Mouse (Mus musculus): Measurements from ENCODE around the gene Lrch1. TPM values are rescaled to one million over a fixed set of nuclear protein-coding genes. Genes with fewer than 3 reads are reported as not detected.

Gene Lrch1
- total RNA-seq (2021): 10 to 100 TPM; 21.9 to 24.1 TPM
- long read RNA-seq, experiment 1, partial matches to known transcripts: 0 of 14 reads
- long read RNA-seq, experiment 1, other reads (novel, unspliced or antisense): 11 of 14 reads
- long read RNA-seq, experiment 2, full-length matches to known transcripts: 3 of 24 reads
- long read RNA-seq, experiment 2, partial matches to known transcripts: 2 of 24 reads
- long read RNA-seq, experiment 2, other reads (novel, unspliced or antisense): 19 of 24 reads

DNA sequence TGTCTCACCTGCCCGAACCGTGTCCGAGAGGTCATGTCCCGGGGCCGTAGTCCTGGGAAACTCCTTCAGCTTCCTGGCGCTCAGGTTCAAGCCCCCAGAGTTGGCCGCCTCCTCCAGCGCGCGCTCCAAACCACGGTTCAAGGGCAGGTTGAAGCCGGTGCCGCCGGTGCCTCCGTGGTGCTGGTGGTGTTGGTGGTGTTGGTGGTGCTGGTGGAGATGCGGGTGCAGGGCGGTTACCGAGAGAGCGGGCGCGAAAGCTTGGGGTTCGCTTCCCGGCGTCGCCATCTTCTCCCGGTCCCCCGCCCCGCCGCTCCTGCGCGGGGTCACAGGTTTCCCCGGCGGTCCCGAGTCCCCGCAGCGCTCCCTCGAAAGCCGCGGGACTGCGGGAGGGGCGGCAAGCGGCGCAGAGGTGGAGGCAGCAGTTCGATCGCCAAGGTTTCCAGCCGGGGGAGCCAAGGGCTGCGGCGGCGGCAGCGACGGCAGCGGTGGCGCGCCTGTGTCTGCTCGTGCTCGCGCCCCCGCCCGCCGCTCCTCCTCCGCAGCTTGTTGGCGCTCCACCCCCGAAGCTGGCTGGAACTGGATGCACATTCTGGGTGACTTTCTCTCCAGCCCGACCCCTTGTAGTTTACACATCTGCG lies at the start of gene Lrch1:
Lrch1 (minus strand) TSS at position 501 of the 638 bp plus-strand sequence.
- peak; percentile 75 to 80 for DNase-seq (ENCODE audit: low spot score in 2 of 2)

DNA sequence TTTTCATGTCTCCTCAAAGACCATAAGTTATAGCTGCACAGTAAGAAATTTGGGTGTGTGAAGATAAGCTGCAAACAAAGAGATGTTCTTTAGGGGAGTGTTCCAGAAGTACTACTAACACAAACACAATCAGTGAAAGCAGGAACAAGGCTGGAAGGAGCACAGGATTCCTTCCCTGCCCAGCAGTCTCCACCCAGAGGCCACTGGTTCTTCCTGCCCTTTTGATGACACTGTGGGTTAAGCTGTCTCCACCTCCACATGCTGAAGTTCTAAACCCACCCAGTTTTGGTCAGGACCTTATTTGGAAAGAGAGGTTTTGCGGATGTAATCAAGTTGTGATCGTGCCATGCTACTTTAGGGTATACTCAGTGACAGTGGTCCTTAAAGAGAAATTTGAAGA lies 49.4 kb upstream of the Lrch1 start:
- DNase-seq (ENCODE audit: low spot score in 2 of 2): no peak

DNA sequence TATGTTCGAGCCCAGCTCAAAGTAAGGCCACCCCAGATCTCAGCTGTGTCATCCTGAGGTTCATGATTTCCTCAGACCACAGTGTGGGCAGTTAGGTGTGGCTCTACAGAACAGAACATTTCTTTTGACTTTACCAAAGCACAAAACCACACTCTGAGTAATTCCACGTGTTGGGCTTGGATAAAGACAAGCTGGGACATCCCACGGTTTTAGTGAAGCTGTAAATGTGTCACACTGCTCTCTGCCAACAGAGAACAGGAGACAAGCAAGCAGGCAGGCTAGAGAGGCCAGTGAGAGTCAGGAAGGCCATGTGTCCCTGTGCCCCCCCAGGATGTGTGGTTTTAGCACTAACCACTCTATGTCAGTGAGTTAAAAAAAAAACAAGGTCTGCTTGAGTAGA lies 48.9 kb upstream of the Lrch1 start:
- DNase-seq (ENCODE audit: low spot score in 2 of 2): no peak

DNA sequence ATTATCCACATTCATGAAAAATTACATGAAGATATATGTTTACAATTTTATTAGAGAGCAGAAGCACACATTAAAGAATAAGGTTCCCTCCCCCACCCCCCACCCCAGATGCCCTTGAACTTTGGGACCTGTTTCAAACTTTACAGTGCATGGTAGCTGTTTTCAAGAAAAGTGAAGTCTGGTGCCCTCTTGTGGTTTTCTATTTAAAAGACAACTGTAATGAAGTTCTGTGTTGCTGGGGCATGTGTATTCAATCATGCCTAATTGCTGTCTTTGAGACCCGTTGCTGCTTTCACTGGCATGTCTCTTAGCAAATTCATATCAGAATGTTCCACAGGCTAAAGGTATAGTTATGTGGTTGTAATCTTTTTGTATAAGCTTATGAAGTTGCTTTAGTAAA lies 42.8 kb upstream of the Lrch1 start:
- DNase-seq (ENCODE audit: low spot score in 2 of 2): peak in 1 of 2 experiments; percentile 72

DNA sequence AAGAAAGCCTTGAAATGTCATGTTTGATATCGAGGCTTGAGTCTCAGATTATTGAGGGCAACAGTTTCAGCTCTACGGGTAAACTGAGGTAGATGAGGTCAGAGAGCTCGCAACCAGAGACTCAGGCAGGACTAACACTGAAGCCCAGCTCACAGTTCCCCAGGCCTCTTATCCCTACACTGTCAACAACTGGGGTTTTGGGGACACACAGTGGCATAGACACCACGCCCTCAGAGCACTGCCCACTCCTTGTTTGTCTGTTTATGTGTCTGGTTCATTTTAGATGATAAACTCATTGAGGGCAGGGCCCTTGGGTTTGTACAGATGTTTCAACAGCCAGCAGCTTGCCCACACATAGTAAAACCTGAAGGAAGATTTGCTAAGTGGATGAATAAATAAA lies 42.2 kb upstream of the Lrch1 start:
- no peak for DNase-seq (ENCODE audit: low spot score in 2 of 2)

DNA sequence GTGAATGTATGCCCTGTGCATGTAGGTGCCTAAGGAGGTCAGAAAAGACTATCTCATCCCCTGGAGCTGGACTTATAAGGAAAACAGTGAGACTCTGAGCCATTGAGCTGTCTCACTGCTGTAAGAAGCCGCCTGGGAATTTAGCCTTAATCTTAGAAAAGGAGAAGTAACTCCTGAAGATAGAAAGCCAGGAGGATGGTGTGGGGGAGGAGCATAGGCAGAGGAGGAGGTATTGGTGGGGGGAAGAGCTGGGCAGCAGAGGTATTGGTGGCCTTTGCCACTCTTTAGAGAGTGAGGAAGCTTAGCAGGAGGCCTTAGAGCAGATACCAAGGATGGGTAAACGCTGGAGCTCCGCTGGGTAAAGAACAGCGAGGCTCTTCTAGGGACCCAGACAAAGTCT lies 41.6 kb upstream of the Lrch1 start:
- no peak for DNase-seq (ENCODE audit: low spot score in 2 of 2)

DNA sequence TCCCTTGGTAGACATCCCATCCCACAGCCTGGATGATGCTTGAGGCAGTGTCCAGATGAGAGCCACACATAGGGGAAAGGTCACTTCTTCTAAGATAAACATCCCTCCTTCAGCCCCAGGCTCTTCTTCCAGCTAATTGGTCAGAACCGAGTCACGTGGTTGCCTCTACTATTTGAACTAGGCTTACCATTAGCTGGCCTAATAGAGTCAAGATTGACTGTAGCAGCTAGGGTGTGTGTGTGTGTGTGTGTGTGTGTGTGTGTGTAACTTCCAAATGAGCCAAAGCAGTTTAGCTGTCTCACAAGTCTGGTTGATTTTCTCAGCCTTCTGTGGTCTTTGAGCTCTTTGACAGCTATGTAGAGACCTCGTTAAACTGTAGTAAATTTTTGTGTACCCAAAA lies 38.9 kb upstream of the Lrch1 start:
- no peak for DNase-seq (ENCODE audit: low spot score in 2 of 2)

DNA sequence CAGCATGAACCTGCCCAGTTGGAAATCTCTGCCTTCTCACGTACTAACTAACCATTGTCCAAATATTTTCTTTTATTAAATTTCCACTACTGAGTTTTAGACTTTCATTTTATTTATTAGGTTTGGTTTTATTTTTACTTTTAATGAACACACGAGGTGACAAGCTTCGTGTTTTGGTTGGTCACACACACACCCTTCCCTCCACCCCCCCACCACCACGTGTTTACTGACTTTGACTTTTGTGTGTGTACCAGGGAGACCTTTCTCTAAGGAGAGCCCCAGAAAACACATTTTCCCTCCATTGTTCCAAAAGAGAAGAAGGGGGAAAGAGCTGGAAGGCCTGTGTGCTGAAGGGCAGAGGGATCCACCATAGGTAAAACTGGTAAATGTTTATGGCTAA lies 38.0 kb upstream of the Lrch1 start:
- DNase-seq (ENCODE audit: low spot score in 2 of 2): no peak

DNA sequence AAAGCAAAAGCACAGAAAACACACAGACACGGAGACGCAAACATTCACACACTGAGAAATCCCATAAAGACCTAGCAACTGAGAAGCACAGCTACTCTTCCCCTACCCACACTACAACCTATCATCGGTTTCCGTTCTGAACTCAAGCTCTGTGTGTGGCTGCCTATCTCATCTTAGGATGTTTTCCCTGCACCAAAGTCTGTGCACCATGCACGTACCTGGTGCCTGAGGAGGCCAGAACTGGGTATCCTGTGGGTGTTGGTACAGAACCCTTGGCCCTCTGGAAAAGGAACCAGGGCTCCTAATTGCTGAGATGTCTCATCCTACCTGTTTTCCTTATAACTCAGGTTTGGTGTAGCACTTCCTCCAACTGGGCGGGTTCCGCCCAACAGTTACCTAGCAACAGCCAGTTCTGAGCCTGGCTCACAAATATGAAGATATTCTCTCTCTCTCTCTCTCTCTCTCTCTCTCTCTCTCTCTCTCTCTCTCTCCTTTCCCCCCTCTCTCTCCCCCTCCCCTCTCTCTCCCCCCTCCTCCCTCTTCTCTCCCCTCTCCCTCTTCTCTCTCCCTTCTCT lies 37.2 kb upstream of the Lrch1 start:
- DNase-seq (ENCODE audit: low spot score in 2 of 2): no peak

DNA sequence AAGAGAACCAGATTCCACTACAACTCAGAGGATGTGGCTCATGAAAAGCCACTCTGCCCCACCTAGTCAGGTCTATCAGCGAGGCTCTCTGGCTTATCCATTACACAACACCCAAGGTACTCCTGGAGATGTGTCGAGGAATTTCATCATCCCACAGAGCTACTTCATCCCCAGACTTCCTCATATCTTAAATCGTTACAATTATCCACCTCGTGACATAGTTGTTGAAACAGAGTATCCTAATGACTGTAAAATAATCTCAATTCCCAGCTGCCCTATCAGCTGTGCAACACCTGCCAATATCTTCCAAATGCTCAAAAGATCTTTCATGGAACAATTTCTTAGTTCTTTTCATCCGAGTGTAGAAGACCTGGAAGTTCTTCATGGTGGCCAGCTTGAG lies 35.4 kb upstream of the Lrch1 start:
- no peak for DNase-seq (ENCODE audit: low spot score in 2 of 2)

DNA sequence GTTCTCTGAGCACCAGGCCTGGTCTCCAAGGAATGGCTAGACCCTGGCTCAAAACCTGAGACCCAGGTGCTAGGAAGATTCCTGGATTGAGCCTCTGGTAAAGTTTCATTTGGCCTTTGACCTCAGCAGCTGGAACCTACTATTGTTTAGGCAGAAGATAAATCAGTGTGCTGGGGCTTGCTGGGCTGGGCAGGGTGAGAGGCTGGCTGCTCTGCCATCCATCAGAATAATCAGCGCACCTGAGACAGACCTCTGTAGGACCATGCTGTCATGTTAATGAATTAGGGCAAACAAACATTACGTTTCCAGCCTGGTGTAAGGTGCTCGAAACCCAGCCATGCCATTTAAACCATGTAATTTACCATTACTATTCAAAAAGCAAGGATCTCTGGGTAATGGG lies 33.3 kb upstream of the Lrch1 start:
- no peak for DNase-seq (ENCODE audit: low spot score in 2 of 2)

DNA sequence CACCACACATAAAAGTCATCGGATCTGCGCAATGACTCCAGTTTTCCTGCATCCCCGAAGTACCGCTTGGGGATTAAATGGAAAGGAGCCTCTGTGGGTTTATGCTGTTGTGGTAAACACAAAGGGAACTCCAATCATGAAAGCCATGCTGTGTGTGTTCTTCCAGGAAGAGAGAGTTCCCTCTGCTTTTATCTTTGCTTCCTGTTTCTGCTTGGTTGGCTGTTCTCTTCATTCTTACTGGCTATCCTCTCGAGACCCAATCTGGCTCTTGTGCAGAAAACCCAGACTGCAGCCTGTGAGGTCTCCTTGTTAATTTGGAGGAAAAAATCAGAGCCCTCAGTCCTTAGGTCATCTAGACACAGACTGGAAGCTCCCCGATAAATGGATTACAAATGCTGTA lies 29.3 kb upstream of the Lrch1 start:
- no peak for DNase-seq (ENCODE audit: low spot score in 2 of 2)

DNA sequence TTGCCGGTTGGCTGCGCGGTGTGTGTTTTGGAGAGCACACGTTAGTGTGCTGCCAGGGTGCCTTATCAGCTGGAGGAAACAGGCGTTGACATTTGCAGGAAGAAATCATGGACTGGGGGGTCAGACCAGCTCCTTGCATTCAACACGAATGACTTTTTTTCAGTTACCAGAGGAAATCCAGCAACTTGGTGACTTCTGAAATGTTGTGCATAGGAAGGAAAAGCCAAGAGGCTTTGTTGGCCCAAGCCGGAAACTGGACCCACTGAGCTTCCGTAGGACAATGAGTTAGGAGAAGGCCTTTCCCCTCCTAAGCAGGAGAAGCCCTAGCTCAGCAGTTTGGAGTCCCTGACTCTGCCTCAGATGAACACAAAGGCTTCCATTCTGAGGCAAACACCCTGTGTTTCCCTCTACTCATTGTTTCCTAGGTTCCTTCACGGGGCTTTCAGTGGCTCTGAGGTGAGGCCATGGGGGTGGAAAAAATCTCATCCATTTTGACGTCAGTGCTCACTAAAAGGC lies 26.5 kb upstream of the Lrch1 start:
- no peak for DNase-seq (ENCODE audit: low spot score in 2 of 2)

DNA sequence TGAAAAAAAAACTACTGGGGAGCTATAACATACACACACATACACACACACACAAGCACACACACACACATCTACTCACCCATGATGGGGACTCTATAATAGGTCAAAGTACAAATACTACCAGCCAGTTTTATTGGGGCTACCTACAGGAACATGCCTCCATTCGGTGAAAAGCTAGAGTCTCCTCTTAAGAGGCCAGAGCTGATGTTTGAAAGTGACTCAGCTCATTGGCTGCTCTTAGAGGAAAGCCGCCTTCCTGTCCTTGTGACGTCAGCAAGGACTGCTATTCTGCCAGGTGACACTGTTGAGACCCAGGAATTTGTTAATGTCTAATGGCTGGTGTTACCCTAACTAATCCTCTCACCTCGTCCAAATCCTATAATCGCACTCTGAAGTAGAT lies 25.0 kb upstream of the Lrch1 start:
- no peak for DNase-seq (ENCODE audit: low spot score in 2 of 2)

DNA sequence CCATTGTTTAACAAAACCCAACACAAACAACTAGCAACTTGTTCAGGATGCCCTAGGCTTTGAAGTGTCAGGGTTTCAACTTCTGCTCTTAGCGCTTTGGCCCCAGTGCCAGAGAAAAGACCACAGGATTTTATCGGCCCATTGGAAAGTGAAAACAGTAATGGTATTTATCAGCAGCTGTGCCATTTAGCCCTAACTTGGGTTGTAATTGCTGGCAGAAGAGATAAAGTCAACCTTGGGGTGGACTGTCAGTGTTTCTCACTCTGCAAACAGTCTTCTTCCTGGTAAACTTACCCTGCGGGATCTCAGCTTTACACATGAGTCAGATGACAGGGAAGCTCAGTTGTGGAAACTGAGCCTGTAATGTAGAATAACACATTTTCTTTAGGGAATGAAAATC lies 24.5 kb upstream of the Lrch1 start:
- no peak for DNase-seq (ENCODE audit: low spot score in 2 of 2)

DNA sequence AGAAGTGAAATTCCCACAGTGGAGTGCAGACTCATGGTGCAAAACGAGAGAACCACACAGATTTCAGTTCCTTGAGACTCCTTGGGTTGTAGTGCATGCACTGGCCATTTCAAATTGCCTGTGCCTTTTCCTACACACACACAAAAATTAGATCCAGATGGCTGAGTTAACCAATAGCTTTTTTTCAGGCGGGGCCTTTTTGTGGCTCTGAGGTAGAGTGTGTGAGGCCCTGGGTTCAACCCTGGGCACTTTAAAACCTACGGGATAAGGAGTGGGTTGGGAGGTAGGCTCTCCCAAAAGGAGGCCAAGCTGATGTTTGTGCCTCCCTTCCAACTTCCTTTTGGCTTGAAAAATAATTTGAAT lies 15.7 kb upstream of the Lrch1 start:
- DNase-seq (ENCODE audit: low spot score in 2 of 2): no peak

DNA sequence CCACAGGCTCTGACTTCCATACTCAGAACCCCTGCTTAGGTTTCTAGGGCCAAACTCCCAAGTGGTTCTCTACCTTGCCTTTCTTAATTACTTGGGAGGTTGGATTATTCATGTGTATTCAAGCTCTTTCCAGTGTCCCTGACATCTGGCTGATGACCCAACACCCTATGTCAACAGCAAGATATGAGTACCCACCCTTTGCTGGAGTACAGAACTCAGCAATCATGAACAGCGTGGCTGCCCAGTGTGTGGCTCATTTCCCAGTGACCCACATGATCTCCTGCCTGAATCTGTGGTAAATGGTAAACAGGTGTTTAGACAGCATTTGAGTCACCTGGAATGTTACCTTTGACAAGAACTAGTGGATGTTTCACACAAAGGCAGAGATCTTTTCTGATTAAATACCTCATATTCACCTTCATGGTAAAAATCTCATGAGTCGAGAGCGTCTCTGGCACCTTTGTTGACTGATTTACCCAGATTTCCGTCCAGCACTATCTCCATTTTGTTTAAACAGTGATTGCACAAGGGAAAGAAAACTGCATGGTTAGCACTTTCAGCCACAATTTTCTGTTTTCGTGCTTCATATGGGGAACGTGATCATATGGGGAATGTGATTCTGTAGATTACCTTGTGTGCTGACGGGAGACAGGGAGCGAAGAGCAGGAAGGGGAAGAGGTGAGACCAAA lies 15.2 kb upstream of the Lrch1 start:
- DNase-seq (ENCODE audit: low spot score in 2 of 2): no peak

DNA sequence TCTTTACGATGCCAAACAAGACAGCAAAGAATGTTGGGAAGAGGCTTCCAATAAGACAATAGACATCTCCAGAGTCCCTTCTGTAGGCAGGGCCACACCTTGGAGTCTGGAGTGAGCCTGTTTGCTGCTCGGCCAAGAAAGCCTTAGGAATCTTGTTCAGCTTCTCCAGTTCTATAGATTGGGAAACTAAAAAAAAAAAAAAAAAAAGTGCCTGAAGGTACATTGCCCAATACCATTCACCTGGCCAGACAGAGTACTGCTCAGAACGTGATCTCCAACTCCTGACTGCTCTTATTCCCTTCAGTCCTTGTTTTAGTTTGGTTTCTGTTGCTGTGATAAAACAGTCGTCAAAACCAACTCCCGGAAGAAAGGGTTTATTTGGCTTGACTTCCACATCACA lies 12.9 kb upstream of the Lrch1 start:
- DNase-seq (ENCODE audit: low spot score in 2 of 2): no peak

DNA sequence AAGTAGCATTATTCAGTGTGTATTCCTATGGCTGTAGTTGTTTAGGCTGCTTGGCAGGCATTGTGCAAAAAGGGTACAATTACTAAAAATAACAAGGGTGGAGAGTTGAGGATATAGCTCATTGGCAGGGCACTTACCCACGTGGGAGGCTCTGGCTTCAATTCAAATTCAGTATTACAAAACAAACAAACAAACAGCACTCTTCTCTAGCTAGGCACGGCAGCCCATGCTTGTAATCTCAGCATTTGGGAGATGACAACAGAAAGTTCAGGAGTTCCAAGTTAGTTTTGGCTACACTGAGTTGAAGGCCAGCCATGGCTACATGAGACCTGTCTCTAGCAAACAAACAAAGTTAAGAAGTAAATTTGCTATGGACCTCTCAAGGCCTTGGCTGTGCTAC lies 9.0 kb upstream of the Lrch1 start:
- no peak for DNase-seq (ENCODE audit: low spot score in 2 of 2)

DNA sequence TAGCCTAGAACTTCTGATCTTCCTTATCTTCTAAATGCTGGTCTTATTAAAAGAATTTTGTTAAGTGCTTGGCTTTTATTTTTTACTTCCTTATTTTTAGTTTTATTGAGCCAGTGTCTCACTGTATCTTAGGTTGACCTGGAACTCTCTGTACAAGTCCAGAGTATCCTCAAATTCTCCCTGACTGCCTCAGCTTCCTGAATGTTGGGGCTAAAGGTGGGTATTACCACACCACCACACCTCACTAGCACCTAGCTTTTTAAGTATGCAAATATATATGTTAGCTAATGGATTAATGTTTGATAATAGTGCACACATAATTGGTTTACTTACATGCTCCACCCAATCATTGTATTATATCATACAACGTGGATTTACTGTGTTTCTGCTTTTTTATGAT lies 8.6 kb upstream of the Lrch1 start:
- no peak for DNase-seq (ENCODE audit: low spot score in 2 of 2)

DNA sequence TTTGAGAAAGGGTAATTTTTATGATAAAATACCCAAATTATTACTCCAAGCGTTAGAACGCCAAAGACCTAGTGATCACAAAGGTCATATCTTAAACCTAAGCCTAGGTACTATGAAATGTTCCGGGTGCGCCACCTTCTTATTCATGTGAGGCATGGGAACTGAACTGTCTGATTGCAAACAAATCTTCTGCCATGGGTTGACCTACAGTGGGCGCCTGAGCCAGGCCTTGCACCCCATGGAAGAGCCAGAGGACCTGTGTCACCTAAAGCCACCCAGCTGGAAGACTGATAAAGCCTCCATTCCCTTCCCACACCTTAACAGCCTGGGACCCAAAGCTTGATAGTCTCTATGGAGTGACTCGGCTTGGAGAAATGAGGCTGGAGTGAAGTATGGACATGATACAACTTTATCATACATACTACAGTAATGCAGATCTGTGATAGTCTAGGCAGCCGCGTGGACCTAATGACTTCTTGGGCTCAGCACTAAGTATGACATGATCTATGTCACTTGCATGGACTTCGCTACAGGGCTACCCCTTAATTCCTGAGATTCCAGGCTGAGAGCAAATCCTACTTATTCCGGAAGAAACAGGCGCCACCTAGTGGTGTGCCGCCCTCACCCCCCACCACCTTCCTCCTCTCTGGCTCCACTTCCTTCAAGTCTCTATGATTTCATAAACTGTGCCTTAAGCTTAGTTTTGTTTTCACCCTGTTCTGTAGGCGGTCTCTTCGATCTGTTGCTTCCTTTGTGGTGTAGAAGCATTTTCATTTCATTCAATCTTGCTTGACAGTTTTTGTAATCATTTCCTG lies 957 bp upstream of the Lrch1 start:
- peak; percentile 59 to 67 for DNase-seq (ENCODE audit: low spot score in 2 of 2)

Measured in layer of hippocampus, postnatal 14 days (tissue).